Mouse (Mus musculus) v-Abl transformed pro-B cells (cell line): ENCODE data around the gene Pdzk1.

Experiments
- in situ Hi-C, 2 experiments: fragments of 400-800 bp; cut with MboI; formaldehyde crosslinking; loops; one replicate each; pipeline ENCODE4 v1.15.1; 2025; ENCODE audit not compliant: unreplicated experiment in 2 of 2

The Pdzk1 gene

DNA sequence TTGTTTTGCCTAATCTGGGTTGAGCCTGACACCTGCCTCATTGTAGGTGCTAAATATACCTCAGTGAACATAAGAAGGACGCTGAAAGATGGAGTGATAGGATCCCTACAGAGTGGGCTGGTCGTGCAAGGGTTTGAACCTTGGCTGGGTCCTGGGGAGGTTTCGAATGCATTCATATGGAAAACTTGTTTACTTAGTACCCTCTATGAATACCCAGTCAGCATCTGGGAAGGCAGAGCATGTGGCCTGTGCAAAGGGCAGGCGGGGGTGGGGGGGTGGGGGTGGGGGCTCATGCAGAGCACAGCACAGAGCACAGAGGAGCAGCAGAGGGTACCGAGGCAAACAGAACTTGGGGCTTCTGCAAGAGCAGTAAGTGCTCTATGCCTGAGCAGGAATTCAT lies 3.8 kb downstream of the Pdzk1 start:
- in situ Hi-C loops, result no loop called here

DNA sequence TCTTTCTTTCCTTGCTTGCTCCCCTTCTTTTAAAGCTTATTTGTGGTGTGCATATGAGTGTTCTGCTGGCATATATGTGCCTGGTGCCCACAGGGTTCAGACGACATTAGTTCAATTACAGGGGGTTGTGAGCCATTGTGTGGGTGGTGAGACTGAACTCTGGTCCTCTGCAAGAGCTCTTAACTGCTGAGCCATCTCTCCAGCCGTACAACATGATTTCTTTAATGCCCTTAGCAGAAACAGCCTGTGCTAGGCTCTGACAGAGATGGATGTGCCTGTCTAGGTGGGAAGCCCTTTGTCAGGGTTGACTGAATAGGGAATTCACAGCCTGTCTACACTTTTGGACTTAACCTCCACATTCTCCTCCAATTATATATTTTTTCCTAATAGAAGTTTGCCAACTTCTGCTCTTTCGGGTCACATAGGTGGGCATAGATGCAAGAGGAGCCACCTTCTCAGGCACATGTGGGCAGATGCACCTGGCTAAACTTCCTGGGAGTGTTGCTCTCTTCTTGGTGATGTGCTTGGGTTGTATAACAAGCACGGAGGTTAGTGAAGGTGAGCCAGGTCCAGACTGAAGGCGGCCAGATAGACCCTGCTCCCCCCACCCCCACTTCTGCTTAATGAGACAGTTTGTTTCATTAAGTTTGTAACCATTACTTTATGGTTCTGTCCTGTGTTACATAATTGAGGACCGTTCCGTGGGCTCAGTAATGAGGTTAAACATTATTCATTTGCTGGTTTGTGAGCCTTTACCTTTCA lies 5.7 kb downstream of the Pdzk1 start:
- in situ Hi-C loops, result no loop called here

DNA sequence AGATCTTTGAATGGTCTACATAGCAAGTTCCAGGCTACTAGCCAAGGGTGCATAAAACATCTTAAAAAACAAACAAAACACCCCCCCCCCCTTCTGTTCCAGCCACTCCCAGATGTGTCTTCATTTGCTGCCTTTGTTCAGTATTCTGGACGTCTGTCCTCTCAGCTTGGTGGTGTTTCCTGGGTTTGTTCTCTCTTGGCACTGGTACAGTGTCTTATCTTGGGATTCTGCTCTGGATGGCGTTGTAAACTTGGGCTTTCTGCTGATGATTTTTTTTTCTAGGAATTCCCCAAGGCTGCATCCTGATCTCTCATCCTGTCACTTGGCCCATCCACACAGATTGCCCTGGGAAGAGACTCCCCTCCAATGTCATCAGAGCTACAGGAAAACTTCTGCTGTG lies 7.3 kb downstream of the Pdzk1 start:
- in situ Hi-C loops, result no loop called here

DNA sequence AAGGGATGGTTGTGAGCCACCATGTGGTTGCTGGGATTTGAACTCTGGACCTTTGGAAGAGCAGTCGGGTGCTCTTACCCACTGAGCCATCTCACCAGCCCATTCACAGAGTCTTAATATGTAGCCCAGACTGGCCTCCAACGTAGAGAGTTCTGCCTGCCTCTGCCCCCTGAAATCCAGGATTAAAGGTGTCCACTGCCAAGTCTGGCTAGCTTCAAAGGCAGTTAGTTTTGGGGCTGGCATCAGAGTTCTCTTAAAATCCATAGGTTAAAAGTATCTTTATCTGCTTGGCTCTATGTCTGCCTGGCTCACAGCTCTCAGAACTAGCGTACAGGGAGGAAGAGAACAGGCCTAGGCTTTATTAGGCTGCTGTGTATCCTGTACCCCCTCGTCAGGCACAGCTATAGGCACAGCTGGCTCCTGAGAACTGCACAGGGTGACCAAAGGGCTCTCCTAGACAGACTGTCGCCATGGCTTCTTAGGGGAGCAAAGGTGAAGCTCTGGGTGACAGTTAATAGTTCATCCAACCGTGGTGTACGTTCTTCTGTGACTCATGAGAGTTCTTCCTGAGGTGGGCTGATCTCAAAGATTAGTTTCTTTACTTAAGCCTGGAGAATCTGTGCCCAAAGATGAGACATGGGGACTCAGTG lies 10.0 kb downstream of the Pdzk1 start:
- in situ Hi-C loops, result no loop called here

DNA sequence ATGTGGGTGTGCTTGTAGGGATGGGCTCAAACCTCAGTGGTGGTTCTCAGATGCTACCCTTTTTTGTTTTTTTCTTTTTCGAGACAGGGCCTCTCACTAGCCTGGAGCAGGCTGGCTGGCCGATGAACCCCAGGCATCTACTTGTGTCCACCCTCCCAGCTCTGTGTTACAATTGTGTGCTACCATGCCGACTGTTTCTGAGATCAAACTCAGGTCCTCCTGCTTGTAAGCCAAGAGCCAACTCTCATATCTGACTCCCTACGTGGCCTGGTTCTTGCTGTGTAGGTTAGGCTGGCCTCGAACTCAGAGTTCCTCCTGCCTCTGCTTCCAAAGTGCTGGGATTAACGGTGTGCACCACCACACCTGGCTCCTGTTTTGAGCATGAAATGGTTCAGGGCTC lies 16.1 kb downstream of the Pdzk1 start:
- in situ Hi-C loops, result no loop called here

DNA sequence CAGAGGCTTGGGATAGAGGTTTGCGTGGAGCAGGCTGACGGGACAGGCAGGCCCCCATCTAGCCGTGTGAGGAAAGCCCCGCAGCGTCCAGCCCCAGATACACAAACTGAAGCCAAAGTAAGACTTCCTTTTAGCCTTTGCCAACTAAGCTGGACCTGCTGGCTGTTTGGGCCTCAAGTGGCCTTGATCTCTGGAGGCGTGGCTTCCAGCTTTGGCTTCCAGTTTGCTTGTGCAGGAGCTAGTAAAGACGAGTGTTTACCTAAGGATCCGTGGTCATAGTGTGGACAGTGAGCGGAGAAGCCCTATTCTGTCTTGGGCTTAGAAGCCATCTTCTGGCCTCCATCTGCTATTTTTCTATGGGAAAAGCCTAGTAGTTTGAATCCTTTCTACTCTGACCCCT lies 16.7 kb downstream of the Pdzk1 start:
- in situ Hi-C loops, result no loop called here

DNA sequence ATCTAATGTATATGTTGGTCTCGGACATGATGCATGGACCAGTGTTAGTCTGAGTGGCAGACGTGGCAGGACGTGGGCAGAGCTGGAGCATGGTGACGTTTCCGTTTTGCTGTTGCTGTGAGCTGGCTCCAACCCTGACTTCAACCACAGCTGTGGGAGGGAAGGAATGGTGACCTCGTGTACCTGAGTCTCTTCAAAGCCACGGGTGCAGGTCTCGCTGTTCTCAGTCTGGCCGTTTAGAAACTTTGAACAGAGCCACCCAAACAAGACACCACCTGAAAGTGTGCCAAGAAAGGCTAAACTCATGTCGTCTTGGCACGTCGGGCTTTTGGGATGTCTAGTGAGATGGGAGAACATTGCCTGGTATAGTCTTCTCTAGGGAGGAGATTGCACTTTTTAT lies 17.9 kb downstream of the Pdzk1 start:
- in situ Hi-C loops, result no loop called here

DNA sequence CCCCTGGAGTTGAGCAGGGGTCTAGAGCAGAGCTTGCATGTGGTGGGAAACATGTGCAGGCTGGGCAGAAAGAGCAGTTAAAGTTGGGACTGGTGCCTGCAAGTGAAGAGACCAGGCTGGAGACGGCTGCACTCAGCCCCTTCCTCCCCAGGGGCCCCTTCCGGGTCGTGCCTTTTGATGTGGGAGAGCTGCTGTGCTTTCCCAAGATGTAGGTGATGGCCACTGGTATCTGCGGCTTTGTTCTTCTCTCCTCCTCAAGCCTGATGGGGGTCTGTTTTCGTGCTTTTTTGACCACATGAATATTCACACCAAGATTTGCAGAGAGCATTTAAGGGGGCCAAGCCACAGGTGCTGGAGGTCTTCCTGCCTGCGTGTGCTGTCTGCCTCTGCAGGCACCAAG lies 18.6 kb downstream of the Pdzk1 start:
- in situ Hi-C loops, result no loop called here

DNA sequence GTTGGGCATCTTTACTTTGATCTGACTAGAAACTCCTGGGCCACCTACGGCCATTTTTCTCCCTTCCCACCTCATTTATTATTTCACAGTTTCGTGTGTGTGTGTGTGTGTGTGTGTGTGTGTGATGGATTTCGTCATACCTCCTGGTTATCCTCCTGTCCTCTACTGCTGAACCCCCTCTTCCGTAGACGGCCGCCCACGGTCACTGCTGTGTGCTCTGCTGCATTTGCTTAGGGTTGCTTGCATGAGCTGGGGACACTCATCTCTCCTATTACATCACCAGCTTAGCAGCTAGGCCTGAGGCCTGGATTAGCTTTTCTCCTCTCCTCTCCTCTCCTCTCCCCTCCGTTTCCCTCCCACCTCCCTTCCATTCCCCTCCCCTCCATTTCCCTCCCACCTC lies 19.4 kb downstream of the Pdzk1 start:
- in situ Hi-C loops, result no loop called here

DNA sequence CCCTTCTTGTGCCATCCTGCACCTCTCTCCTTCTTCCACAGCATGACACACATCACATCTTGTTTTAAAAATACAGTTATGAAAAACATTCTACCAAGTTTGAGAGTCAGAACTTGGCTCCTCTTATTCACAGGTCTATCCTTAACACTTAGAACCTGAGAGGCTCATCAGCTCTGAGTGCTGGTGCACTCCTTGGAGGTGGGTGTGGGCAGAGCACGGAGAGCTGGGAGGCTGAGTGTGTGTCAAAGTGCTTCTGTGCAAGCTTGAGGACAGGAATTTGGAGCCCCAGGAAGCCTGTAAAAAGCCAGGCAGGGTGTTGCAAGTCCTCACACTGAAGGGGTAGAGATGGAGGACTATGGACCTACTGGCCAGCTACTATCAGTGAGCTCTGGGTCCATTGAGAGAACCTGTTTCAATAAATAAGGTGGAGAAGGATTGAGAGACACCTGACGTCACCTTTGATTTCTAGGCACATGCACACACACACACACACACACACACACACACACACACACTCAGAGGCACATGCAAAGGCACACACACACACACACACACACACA lies 20.2 kb downstream of the Pdzk1 start:
- in situ Hi-C loops, result no loop called here

DNA sequence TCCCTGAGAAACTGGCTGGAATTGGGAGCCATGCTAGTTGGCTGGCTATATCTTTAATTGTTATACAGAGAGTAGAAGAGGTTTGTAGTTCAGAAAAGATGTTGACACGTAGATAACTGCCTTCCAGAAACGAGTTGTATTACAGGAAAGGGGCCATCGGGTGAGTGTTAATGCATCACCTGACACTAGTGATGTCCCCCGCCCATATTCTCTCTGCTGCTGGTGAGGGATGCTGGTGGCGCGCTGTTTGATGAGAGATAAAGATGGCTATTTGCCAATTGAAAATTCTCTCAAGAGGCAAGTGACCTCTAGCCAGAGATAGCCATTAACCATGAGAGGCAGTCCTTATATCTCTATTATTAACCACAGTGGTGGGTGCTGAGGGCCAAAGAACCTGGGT lies 23.5 kb downstream of the Pdzk1 start:
- in situ Hi-C loops, result loop anchor here in 1 of 2 experiments (5.0 kb wide), 1 partner anchor 35 kb away; no protein-coding TSS in a partner anchor

DNA sequence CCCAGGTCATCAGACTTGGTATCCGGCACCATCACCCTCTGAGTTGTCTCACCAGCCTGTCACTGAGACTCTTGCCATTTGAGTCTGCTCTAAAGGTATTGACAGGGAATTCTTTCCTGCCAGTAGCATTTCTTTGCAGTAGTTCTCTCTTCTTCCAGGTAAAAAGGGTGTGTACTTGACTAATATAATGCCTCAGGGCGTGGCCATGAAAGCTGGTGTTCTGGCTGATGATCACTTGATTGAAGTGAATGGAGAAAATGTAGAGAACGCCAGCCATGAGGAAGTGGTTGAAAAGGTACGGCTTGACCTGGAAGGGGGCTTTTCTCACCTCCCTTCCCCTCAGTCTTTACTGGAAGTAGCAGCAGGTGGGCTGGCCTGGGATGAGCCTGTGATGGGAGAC lies 25.3 kb downstream of the Pdzk1 start:
- in situ Hi-C loops, result loop anchor here in 1 of 2 experiments (5.0 kb wide), 1 partner anchor 37 kb away; no protein-coding TSS in a partner anchor

DNA sequence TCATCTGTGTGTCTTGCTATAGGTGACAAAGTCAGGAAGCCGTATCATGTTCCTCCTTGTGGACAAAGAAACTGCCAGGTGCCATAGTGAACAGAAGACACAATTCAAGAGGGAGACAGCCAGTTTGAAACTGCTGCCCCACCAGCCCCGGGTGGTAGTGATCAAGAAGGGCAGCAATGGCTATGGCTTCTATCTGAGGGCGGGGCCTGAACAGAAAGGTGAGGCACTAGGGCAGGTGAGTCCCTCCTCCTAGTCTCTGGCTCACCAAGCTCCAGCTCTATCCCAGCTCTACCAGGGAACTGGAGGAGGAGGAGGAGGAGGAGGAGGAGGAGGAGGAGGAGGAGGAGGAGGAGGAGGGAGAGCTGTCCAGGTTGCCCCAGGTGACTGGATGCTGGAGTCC lies 26.7 kb downstream of the Pdzk1 start:
- in situ Hi-C loops, result no loop called here

DNA sequence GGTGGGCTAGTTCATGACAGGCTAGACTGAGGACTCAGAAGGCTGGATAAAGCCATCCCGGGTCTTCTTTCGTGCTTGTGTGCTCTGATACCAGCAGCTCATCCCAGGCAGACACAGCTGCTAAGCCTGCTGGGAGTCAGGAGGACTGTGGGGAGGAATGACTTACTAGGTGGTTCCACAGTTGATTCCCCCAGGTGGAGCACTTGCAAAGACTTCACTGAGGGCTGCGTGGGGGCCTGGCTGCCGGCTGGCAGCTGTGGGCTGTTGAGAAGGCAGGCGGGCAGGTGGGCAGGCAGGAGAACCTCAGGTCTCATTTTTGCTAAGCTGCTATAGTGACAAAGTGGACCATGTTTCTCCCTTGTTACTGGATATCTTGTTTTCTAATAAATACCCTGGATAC lies 31.4 kb downstream of the Pdzk1 start:
- in situ Hi-C loops, result no loop called here

DNA sequence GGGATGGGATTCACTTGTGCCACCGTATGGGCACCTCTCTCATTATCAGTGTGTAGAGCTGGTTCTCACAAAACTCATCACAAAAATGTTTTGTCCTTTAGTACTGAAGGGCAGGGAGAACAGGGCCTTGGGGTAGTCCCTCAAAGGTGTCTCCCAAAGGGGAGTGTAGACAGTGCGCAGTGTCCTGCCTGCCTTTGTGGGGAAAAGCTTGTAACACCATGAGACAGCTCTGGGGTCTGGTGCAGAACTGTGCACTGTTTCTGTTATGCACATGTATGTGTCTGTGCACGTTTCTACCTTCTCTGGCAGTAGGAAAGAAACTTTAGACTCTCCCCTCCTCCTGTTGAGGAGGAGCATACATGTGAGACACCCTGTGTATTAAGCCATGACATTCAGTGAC lies 38.8 kb downstream of the Pdzk1 start:
- in situ Hi-C loops, result no loop called here

DNA sequence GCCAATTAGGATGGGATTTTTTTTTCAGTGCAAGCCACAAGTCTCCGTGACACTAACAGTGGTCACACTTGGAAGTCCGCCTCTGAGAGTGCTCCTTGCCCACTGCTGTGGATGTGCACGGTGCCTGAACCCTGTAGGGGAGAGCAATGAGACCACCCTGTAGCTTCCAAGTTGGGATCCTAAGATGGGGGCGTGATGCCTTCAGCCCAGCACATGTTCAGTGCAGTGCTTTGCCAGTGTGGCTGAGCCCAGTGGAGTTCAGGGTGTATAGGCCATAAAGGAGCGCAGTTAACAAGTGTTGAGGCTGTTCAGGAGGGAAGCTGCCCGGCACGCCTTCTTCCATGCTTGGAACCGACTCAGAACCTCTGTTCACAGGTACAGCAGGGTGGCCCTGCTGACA lies 39.5 kb downstream of the Pdzk1 start:
- in situ Hi-C loops, result no loop called here

DNA sequence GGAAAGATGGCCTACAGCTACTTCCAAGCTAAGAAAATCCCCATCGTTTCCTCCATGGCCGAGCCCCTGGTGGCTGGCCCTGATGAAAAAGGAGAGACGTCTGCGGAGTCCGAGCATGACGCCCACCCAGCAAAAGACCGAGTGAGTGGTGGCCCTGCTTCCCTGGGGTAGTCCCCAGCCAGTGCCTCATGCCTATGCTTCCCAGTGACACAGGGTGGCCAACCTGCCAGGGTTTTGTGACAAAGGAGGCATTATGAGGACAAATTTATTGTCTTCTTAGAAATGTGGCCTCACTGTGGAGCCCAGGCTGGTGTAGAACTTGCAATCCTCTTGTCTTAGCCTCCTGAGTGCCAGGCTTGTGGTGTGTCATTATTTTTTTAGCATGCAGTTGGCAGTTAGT lies 40.0 kb downstream of the Pdzk1 start:
- in situ Hi-C loops, result no loop called here

DNA sequence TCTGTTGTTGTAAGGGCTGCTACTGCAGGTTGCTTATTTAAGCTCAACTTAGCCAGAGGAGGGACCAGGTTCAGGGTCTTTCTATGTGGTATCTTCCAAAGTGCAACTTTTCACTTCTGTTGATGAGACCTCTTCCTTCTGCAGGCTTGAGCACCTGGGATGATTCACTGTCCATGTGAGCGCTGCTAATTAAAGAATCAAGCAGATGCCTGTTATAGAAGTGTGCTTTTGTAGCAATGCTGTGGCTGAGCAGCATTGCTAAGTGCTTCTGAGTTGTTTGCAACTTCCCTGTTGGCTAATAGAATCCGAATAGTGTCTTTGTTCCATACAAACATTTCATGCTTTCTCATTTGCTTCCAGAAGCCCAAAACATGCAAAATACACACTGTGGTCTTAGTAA lies 41.2 kb downstream of the Pdzk1 start:
- in situ Hi-C loops, result no loop called here

DNA sequence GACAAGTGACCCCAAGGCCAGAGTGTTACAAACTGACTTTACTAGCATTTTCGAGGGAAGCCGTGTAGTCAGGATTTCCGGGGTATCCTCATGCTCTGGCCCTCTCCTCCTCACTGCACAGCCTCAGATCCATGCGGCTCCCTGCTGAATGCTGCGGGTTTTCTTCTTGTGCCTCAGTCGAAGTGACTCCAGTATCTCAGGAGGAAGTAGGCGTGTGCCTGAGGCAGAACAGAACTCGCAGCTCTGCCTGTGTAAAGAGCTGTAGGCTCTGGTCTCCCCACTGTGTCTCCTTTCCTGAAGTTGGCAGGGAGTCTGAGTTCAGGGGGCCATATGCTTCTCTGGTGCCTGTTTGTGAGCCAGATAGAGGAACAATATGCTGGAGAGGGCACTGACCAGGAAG lies 42.0 kb downstream of the Pdzk1 start:
- in situ Hi-C loops, result no loop called here

DNA sequence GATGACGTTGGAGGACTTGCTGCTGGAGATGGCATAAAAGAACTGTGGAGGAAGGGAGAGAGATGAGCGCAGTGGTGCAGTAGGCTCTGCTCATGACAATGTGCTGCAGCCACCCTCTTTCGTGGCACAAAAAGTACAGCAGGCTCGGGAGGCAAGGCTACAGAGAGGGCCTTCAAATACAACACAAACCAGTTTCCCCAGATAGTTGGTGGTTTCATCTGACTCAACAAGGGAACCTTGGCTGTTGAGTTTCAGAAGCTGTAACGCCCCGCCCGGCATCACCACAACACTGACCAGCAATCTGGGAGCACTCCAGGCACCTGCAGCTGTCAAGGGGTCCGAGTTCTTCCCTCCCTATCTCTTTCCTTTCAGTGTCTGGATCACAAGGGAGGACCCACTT lies 43.4 kb downstream of the Pdzk1 start:
- in situ Hi-C loops, result no loop called here

DNA sequence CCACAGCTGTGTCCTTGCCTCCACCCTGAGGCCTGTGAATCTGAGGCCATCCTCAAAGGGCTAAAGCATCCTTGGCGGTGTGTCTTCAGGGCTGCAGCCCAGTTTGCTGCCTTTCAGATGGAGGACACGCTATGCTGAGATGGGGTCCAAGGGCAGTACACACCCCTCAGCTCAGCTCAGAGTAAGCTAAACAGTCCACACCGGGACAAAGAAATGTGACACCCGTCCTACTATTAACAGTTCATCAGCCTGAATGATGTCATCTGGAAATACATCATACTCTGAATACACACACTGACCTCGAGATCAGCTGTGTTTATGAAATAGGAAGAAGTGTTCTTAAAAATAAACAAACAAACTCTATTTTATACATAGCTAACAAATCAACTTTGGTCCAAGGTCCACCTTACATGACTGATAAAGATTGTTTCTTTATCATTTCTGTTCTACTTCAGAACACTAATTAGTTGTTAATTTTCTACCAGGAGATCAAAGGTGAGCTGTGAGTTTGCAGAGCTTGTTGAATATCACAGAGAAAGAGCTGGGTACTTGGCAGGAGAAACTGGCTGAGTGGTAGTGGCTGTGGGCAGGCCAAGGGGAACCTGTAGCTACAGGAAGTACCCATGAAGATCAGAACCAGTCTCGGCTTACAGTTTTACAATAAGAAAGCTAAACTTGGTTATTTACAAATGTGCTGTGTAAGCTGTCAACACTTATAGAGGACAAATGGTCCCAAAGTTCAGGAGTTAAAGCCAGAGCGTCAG lies 45.9 kb downstream of the Pdzk1 start:
- in situ Hi-C loops, result loop anchor here in 1 of 2 experiments (25.0 kb wide), 1 partner anchor 338 kb away; the partner anchor contains the start of gene Hfe2
